Mouse (Mus musculus): ENCODE measurements around the gene Tex19.2.

The Tex19.2 gene

DNA sequence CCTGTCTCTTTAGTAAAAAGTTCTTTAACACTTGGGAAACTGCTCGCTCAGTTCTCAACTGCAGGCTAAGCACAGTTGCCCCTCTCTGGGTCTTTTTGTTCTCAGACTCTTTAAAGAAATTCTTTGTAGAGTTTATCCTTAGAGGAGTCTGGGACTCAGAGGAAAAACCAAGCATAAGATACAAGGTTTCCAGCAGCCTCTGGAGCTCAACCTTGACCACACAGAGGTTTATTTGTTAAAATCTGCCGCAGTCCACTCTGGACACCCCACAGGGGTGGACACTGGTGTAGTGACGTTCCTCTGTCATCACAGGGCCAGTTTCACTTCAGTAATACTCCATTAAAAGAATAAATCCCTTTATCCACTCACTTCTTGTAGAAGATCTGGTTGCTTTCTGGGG is at the start of gene Tex19.2:
Gene Tex19.2 (minus strand): TSS at position 101 of the 400 bp plus-strand sequence.
- no peak for DNase-seq

DNA sequence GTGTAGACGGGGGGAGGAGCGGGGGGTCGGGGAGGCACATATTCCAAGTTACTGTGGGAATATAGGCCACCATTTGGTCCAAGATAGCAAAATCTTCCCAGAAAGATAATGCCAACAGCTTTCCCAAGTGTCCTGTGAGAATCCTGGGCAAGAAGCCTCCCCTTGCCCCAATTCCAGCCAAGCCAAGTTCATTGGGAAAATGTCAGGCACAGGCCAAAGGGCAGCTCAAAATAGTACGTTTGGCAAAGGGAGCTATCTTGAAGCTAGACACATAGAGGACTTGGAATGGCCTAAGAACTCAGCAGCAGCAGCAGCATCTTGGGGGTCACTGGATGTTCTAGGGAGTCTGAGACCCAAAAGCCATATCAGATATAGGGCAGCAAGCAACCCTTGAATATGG is 45.3 kb upstream of the Tex19.2 start:
- DNase-seq, result peak; percentile 7

DNA sequence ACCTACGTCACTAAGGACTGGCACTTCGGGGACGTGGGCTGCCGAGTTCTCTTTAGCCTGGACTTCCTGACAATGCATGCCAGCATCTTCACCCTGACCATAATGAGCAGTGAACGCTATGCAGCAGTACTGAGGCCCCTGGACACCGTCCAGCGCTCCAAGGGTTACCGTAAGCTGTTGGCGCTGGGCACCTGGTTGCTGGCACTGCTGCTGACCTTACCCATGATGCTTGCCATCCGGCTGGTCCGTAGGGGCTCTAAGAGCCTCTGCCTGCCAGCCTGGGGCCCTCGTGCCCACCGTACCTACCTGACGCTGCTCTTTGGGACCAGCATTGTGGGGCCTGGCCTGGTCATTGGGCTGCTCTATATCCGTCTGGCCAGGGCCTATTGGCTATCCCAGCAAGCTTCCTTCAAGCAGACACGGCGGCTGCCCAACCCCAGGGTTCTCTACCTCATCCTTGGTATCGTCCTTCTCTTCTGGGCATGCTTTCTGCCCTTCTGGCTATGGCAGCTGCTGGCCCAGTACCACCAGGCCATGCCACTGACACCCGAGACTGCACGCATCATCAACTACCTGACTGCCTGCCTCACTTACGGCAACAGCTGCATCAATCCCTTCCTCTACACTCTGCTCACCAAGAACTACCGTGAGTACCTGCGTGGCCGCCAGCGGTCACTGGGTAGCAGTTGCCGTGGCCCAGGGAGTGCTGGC is 42.3 kb upstream of the Tex19.2 start:
- no peak for DNase-seq

DNA sequence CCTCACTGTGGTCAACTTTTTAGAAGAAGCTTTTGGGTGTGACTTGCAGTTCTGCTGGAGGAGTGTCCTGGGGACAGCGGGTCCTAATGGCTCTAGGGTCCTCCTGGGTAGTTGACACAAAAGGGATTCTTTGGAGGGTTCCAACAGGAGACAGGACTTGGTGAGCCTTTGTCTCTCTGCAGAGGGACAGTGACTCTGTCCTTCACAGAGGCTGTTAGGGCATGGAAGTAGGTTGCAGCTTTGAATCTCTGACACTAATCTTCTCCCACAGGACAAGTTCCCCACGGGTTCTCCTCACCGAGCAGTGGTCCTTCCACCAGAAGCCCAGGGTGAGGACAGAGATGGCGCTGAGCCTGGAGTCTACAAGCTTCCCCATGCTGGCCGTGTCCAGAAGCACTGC is 41.5 kb upstream of the Tex19.2 start, which contains the start of gene Uts2r:
Gene Uts2r (plus strand): TSS at position 301 of the 400 bp plus-strand sequence.
- no peak for DNase-seq

DNA sequence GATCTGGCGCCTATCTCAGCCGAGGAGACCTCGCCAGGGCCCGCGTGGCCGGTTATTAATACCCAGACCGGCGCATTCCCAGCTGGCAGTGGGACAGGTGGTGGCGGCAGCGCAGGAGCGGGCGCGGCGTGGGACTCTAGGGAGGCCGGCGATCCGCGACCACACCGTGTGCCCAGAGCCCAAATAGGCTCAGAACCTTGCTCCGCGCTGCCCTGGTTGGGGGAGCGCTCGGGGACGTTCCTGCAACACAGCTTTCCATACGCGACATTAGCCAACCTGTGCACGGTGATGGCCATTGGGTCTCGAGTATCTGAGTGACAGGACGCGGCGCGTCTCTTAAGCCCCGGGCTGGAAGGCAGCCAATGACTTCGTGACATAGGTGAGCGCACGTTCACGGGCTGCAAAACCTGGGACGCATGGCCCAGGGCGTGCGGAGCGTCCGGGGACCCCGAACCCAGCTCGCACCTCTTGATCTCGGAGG is 38.0 kb upstream of the Tex19.2 start:
- peak; percentile 6 for DNase-seq

DNA sequence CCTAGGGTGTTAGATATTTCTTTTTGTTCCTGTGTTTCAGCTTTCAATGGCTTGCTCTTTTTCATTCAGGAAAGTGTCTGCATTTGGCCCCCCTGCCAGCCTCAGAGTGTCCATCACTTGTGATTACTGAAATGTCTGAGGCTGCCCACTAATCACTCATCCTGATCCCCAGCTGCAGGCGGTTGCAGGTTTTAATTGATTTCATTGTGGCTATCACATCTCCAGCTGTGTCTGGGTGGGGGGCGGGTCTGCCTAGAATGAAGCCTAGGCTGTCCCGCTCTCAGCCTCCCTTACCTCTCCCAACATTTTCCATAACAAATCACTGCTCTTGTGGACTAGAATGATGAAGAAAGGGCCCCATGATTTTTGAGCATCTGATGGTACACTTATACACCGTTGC is 35.7 kb upstream of the Tex19.2 start:
- DNase-seq, result no peak

DNA sequence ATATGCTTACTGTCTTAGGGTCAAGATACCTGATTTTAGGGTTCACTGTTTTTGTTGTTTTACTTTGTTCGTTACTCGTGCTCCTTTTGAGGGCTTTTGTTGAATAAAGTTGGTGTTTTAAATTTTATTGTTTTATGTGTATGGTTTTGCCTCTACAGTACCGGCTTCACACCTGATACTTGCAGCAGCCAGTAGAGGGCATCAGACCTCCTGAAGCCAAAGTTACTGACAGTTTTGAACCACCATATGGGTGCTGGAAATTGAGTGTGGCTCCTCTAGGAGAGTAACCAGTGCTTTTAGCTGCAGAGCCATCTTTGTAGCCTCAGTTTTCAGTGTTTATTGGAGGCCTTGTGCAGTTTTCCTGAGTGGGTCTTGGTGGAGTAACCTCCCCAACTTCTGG is 29.7 kb upstream of the Tex19.2 start:
- DNase-seq, result no peak

DNA sequence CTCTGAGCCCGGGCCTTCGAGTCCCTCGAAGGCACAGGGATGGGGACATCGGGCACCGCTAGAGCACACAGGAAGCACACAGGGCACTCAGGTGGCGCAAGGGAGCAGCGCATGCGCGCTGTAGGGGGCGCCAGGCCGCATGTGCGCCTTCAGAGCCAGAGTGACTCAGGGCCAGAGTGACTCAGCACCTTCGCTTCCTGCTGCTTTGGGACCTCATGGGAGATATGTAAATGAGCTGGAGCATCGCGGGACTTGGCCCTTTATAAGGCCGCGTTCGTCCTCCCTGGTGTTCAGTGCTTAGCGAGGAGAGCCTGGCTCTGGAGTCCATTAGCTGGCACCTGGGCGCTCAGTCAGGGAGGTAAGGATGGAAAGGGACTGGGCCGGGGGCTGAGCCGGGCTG is 27.4 kb upstream of the Tex19.2 start, which contains the start of gene Tex19.1:
Gene Tex19.1 (plus strand): TSS at position 279 of the 400 bp plus-strand sequence.
- no peak for DNase-seq

DNA sequence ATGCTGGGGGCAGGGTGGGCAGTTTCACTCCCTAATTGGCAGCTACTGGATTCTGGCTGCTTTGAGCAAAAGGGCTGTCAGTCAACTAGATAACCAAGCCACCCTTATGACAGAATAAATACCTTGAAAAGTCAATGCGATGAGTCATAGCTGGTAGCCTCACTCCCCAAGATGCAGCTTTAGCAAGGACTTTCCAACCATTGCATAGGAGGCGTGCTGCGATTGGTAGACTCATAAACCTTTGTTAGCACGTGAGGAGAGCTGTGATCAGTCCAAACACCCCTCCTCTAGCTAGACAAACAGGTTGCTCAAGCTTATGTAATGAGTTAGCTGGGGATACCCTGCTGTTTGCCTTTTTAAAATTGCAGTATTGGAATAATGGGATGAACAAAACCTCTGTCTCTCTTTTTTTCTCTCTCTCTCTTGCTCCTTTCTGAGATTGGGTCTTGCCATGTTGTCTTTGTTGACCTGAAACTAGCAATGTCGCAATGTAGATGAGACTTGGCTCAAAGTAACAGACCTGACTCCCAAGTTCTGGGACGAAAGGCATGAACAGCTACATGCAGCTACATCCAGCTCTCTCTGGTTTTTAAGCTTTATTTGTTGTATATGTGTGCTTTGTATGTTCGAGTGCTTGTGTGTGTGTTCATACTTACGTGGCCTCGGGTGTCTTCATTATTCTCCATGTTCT is 25.0 kb upstream of the Tex19.2 start:
- DNase-seq, result peak; percentile 27

DNA sequence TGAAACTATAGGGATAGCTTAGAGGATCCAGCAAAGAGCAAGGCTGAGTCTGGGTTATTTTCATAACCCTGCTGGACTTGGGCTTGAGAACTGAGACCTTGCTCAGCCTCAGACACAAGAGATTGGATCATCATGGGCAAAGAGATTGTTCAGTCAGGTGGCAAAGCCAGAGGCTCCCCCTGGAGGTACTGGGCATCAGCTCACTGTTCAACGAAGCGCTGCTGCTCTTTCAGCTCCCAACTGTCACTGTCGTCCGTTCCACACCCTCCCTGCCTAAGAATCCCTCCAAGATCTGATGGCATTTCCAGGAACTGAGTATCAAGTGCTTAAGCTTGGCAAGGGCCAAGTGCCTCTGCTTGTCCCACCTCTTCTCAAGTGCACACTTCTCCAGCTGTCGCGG is 20.3 kb upstream of the Tex19.2 start:
- no peak for DNase-seq

DNA sequence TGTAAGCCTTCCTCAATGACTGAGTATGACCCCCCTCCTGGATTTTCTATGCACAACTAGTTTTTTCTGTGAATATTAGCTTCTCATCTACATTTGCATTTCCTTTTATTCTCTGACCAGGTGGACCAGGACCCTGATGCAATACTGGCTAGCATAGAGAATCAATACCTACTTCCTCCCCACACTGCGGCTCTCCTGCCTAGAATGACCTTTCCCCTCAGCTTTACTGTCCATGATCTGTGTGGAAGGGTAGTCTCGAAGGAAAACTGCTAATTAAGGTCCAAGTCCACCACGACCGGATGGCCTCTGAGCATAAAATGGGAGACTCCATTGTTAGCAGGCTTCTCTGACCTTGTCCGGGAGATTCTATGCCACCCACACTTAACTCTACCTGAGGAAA is 19.2 kb upstream of the Tex19.2 start:
- DNase-seq, result no peak

DNA sequence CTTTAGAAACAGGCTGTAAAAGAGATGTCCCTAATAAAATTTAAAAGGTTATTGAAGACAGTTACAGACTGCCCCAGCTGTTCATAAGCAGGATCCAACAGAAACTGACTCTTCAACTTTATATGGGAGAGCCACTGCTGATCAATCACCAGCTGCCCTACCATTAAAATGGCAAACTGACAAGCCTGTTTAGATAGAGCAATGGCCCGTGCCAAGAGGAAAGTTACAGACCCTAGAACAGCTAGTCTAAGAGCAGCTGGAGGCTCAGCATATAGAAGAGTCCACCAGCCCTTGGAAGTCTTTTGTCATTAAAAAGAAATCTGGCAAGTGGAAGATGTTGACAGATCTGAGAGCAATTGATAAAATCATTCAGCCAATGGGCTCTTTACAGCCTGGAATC is 16.1 kb upstream of the Tex19.2 start:
- DNase-seq, result no peak

DNA sequence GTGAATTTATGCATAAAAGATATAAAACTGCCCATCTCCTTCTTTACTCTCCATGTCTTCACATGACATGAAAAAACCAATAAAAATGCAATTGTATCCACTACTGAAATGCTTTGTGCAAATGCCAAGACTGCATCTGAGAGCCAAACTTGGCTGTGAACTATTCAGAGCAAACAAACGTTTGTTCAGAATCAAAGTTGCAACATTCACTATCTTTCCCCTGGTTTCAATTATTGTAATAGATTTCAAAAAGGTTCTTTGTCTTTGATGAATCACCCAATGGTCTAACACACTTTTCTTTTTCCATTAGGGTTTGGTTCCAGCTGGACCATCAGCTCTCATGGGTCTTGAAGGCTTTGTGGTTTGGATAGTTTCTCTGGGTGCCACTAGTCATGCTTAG is 11.1 kb upstream of the Tex19.2 start:
- DNase-seq, result peak; percentile 14

DNA sequence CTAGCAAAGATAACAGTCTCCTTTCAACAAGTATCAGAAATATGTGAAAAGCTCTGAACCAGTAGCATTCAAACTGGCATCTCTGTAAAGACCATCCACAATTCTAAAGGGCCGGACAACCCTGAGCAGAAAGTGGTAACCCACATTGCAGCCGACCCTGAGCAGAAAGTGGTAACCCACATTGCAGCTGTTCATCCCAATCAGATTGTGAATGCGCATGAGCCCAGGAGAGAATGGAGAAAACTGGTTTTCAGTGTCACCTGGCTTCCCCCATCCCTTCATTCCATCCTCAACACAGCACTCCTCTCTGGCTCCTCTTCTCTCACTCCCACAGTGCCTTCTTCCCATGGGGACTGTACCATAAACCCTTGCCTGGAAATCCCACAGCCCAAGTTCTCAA is 9.0 kb upstream of the Tex19.2 start:
- DNase-seq, result no peak

DNA sequence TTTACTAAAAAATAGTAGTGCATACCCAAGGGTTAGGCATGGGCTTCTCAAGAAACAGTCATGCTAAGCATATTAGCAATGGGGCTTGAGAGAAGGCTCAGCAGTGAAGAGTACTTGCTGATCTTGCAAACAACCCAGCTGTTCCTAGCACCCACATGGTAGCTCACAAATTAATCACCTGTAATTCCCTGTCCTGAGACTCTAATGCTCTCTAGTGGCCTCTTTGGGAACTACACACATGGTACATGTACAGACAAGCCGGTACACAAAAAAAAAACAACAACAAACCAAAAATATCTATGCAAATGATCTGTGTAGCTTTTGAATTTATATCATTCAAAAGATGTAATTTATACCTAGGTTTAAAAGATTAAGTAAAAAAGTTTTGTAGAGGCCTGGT is 7.9 kb upstream of the Tex19.2 start:
- DNase-seq, result peak; percentile 51

DNA sequence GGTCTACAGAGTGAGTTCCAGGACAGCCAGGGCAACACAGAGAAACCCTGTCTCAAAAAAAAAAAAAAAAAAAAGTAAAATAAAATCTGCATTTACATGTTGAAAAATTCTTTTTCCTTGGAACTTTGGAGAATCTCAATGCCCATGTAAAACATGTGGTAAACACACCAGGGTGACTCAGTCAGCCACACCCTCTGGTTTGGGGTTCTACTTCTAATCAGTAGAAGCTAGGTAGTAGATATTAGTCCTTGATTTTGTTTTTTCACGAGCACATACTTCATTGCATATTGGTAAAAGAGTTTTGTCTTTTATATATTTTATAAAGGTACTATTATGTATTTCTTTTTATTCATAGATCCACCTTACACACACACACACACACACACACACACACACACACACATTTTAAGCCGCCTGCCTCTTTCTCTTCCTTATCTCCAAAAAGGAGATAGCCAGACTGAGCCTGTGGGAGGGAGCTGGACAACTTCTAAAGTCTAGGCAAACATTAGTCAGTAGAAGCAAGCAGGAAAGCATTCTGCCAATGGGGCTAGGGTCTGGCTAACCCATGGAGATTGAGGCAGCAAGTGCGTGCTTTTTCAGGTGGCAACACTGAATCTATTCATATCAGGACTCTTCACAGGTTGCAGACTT is 7.2 kb upstream of the Tex19.2 start:
- DNase-seq, result no peak

DNA sequence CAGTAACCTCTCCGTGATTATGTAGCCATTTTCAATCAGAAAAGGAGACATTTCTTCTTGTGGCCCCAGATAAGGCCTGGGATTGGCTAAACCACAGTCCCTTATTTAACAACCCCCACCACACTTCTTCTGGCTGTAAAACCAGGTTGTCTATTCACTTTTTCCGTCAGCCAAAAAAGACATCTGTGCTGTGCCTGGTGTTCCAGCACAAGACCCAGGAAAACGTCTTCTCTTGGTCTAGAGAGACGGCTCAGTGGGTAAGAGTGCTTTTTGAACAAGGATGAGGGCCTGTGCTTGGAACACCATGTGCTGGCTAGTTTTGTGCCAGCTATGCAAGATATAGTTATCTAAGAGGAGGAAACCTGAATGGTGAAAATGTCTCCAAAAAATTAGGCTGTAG is 5.0 kb upstream of the Tex19.2 start:
- no peak for DNase-seq

DNA sequence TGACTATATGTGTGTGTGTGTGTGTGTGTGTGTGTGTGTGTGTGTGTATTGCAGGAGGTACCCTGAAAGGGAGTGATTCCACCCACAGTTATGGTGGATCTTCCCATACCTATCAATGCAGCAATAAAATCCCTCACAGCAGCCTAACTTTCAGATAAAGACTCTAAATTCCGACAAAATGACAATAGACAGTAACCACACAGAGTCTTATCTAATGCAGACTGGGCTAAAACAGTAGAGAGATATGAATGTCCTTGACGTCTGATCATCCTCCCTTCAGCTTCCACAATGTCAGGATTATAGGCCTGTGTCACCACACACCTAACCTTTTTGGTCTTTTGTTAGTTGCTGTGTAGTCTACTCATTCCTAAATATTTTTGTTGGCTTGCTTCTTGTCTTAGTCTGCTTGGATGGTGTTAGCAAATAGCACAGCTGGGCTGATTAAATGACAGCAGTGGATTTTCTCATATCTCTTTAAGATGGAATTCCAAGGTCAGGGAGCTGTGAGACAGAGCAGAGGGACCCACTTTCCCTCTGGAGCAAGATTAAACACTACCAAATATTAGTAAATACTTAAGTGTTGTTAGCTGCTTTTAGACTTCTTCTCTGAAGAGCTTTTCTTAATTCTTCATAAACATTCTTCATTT is 3.7 kb upstream of the Tex19.2 start:
- peak; percentile 13 for DNase-seq

DNA sequence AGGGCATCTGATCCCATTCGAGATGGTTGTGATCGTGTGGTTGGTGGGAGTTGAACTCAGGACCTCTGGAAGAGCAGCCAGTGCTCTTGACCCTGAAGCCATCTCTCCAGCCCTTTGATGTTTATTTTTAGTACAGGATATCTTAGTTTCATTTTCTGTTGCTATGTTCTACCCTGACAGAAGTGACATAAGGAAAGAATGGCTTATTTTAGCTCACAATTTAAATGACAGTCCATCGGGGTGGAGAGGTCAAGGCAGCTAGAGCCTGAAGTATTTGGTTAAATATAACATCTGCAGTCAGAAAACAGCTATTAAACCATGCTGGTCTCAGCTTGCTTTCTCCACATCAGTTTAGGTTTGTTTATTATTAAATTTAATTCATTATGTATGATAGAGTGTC is 2.7 kb upstream of the Tex19.2 start:
- DNase-seq, result no peak

DNA sequence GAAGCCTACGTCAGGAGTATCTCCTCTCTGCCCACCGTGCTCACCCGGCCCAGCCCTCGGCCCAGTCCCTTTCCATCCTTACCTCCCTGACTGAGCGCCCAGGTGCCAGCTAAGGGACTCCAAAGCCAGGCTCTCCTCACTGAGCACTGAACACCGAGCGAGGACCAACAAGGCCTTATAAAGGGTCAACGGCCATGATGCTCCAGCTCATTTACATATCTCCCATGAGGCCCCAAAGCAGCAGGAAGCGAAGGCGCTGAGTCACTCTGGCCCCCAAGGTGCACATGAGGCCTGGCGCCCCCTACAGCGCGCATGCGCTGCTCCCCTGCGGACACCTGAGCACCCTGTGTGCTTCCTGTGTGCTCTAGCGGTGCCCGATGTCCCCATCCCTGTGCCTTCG is 371 bp downstream of the Tex19.2 start:
- no peak for DNase-seq

DNA sequence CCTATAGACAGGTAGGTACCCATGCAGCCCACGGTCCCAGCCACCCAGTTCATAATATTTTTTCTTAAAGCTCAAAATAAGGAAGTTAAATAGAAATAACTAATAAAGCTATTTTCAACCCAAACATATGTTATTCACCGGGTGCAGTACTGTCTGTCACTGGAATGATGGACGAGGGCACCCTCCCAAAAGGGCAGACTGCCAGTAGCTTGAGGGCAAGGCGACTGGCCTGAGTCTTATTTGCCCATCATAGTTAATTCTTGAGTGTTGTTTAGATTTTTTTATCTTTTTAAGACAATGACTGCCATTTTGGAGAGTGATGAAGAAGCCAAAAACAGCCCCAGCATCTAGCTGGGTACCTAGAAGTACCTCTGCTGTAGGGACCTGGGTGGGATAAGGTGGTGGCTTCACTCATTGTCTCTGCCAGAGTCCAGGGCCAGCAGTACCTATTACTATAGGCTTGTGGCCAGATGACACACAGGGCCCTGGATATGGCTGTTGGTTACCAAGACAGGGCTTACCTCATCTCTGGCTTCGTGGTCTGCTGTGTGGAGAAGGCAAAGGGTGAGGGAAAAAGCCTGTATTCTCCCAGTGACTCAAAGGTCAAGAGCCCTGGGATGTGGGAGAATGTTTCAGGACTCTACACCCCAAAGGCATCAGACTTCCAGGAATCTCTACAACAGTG is 6.2 kb downstream of the Tex19.2 start:
- no peak for DNase-seq

DNA sequence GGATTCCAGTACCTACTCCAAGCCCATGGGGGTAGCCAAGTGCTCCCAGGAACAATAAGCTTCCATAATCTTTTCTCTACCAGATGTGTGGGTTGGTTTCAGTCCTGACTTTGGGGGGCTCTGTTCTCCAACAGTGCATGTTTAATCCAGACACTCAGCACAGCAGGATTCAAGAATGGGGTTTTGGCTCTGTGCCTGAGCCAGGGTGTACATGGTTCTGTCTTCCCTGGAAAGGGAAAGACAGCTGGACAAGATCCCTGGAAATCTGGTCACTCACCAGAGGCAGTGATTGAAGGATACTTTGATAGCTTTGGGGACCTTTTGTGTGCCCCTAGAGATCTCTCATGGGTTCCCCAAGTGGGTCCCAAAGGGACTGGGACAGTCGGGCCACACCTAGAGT is 6.9 kb downstream of the Tex19.2 start:
- no peak for DNase-seq

DNA sequence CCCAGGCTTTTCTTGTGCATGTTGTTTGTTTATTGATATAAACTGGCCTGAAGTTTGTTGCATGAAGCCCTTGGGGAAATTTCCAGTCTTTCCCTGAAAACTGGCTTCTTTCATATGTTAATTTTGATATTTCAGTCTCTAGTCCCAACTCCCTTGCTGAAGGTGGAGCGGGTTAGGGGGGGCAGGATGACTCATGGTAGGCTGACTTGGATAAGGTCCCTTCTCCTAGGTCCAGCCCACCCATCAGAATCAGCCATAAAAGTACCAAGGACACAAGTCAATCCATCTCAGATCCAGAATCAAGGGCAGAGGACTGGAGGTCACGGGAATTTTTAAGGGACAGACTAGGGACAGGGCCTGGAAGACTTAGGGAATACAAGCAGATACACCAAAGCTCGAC is 7.4 kb downstream of the Tex19.2 start:
- no peak for DNase-seq
